Mouse (Mus musculus): ENCODE data around the gene Kiss1r.

GRCm38 (mm10) chr10:79937775-79938526 is 21.2 kb downstream of the Kiss1r start:
- no peak for TF ChIP-seq POLR2A (IDR thresholded peaks at IDR 0.05; ENCODE audit: insufficient read depth, low read length)
- TF ChIP-seq CTCF (IDR thresholded peaks at IDR 0.05; ENCODE audit: low read depth, low read length): no peak
- no peak for TF ChIP-seq EP300 (IDR thresholded peaks at IDR 0.05; ENCODE audit: insufficient read depth, low read depth, low read length)
